Mouse (Mus musculus) lung, adult 2 months (tissue): Measurements from ENCODE around the gene Srxn1. TPM values are rescaled to one million over a fixed set of nuclear protein-coding genes. Genes with fewer than 3 reads are reported as not detected.

ENCODE experiments used
- DNase-seq: peaks from one replicate; pipeline ENCODE4 v3.0.0; 2022
- H3K4me1 ChIP-seq: fragments of 200-500 bp; 2 replicates; pipeline ENCODE4 v1.6.1; 2011; ENCODE audit warnings: low read length; ENCODE audit not compliant: control insufficient read depth, insufficient read depth
- H3K4me3 ChIP-seq: fragments of 200-500 bp; replicated peaks from 2 replicates; pipeline ENCODE3; 2011; ENCODE audit warnings: low read depth, mild to moderate bottlenecking, control low read depth, low read length; ENCODE audit errors: extremely low read depth
- CTCF ChIP-seq: fragments of 200-500 bp; IDR thresholded peaks from 2 replicates; pipeline ENCODE4 v1.5.1; 2011; ENCODE audit warnings: mild to moderate bottlenecking, low read length, control low read depth; ENCODE audit not compliant: insufficient read depth
- POLR2A ChIP-seq: fragments of 200-500 bp; IDR thresholded peaks from 2 replicates; pipeline ENCODE4 v1.6.1; 2011; ENCODE audit warnings: low read depth, mild to moderate bottlenecking, control low read depth, low read length, borderline replicate concordance; ENCODE audit errors: extremely low read depth
- whole genome bisulfite sequencing: fragments of 180-500 bp; shearing (Covaris S2); methylation state at CpG from one replicate; pipeline ENCODE4 v1.1.7; 2018; 5-methylcytosine and 5-hydroxymethylcytosine counted together
- polyA plus RNA-seq: library from polyadenylated mRNA; depleted of rRNA; stranded (reverse); fragments of >200 nt; gene quantifications from 2 replicates; pipeline ENCODE4 v1.2.3, GENCODE M21; 2012

The Srxn1 gene
- polyA plus RNA-seq, 1 experiment = 54.8 TPM

- H3K4me3 ChIP-seq = no peak overlapping the region
- 78% methylated on average over 11 of the region's 11 CpGs for WGBS
- no peak for DNase-seq
- TF ChIP-seq POLR2A = no peak
- no peak for TF ChIP-seq CTCF
- H3K4me1 ChIP-seq = peaks cover 9% of the 10 kb centered on the region
Measured at GRCm38 (mm10) chr2:152140941-152141340, 35.6 kb downstream of the Srxn1 start.

GRCm38 (mm10) chr2:152141491-152141890 is 36.2 kb downstream of the Srxn1 start:
- peaks cover 9% of the 10 kb centered on the region for H3K4me1 ChIP-seq
- H3K4me3 ChIP-seq = peak overlapping the region; percentile 56
- DNase-seq = no peak
- WGBS = 29% methylated on average over 1 of the region's 1 CpGs
- TF ChIP-seq POLR2A (no peak), CTCF (no peak)

GRCm38 (mm10) chr2:152142046-152142445 is 36.7 kb downstream of the Srxn1 start:
- no peak for TF ChIP-seq CTCF
- TF ChIP-seq POLR2A = no peak

GRCm38 (mm10) chr2:152142571-152142970 is 37.3 kb downstream of the Srxn1 start:
- no peak overlapping the region for H3K4me3 ChIP-seq
- peaks cover 9% of the 10 kb centered on the region for H3K4me1 ChIP-seq
- WGBS = 9% methylated on average over 11 of the region's 11 CpGs
- no peak for DNase-seq
- no peak for TF ChIP-seq POLR2A
- no peak for TF ChIP-seq CTCF

More at GRCm38 (mm10) chr2:152142046-152142445, 36.7 kb downstream of the Srxn1 start:
- H3K4me3 ChIP-seq = peak overlapping the region; percentile 56
- WGBS = 3% methylated on average over 13 of the region's 13 CpGs
- peak; percentile 23 for DNase-seq
- H3K4me1 ChIP-seq = peaks cover 9% of the 10 kb centered on the region

GRCm38 (mm10) chr2:152143279-152144157 is 38.2 kb downstream of the Srxn1 start, which contains the start of gene Tcf15:
Gene Tcf15 (plus strand): TSS chr2:152143561.
- peak within 1 kb of the TSS; percentile 53 for H3K4me3 ChIP-seq
- DNase-seq = peak; percentile 38
- TF ChIP-seq CTCF = no peak
- TF ChIP-seq POLR2A = no peak
- 1% methylated on average over 101 of the region's 118 CpGs for WGBS
- peaks cover 9% of the 10 kb centered on the region for H3K4me1 ChIP-seq

- no peak for DNase-seq
- TF ChIP-seq CTCF = no peak
- TF ChIP-seq POLR2A = no peak
- Histone ChIP-seq H3K4me3 (no peak overlapping the region), H3K4me1 (peaks cover 9% of the 10 kb centered on the region)
- WGBS = 30% methylated on average over 9 of the region's 9 CpGs
Measured at GRCm38 (mm10) chr2:152144158-152144450, 38.8 kb downstream of the Srxn1 start.

GRCm38 (mm10) chr2:152144501-152144900 is 39.2 kb downstream of the Srxn1 start:
- no peak for TF ChIP-seq CTCF
- no peak for TF ChIP-seq POLR2A
- H3K4me1 ChIP-seq = peaks cover 9% of the 10 kb centered on the region
- DNase-seq = no peak
- H3K4me3 ChIP-seq = no peak overlapping the region
- WGBS = 74% methylated on average over 5 of the region's 5 CpGs

GRCm38 (mm10) chr2:152145711-152146110 is 40.4 kb downstream of the Srxn1 start:
- DNase-seq = no peak
- 82% methylated on average over 2 of the region's 2 CpGs for WGBS
- TF ChIP-seq CTCF (no peak), POLR2A (no peak)
- H3K4me1 ChIP-seq = peaks cover 9% of the 10 kb centered on the region
- H3K4me3 ChIP-seq = no peak overlapping the region

GRCm38 (mm10) chr2:152147079-152147478 is 41.8 kb downstream of the Srxn1 start:
- DNase-seq = no peak
- TF ChIP-seq POLR2A = no peak
- TF ChIP-seq CTCF = no peak
- 70% methylated on average over 3 of the region's 3 CpGs for WGBS
- peaks cover 9% of the 10 kb centered on the region; the same call in 1 of the 2 replicates for H3K4me1 ChIP-seq
- H3K4me3 ChIP-seq = no peak overlapping the region

GRCm38 (mm10) chr2:152148675-152149074 is 43.4 kb downstream of the Srxn1 start:
- Histone ChIP-seq H3K4me1 (peaks cover 3% of the 10 kb centered on the region; the same call in 1 of the 2 replicates), H3K4me3 (no peak overlapping the region)
- WGBS = 88% methylated on average over 9 of the region's 9 CpGs
- DNase-seq = no peak
- TF ChIP-seq CTCF = no peak
- TF ChIP-seq POLR2A = no peak
